Mouse (Mus musculus) C2C12 (cell line): Measurements from ENCODE around the gene Tom1.

ENCODE experiments used
- CEBPB ChIP-seq: IDR thresholded peaks from one replicate; pipeline ENCODE4 v1.6.1; 2011; ENCODE audit warnings: low read depth, mild to moderate bottlenecking, control low read depth, moderate library complexity
- CTCF ChIP-seq: IDR thresholded peaks from one replicate; pipeline ENCODE4 v1.5.1; 2011; ENCODE audit not compliant: control insufficient read depth, insufficient read depth, insufficient read length
- MAX ChIP-seq: IDR thresholded peaks from one replicate; pipeline ENCODE4 v1.6.1; 2011; ENCODE audit warnings: mild to moderate bottlenecking, control low read depth
- MYOD1 ChIP-seq: IDR thresholded peaks from one replicate; pipeline ENCODE4 v1.6.1; 2011; ENCODE audit warnings: low read depth; ENCODE audit not compliant: control insufficient read depth, insufficient read length
- USF1 ChIP-seq: IDR thresholded peaks from one replicate; pipeline ENCODE4 v1.6.1; 2011; ENCODE audit warnings: low read depth, mild to moderate bottlenecking, control low read depth, moderate library complexity

DNA sequence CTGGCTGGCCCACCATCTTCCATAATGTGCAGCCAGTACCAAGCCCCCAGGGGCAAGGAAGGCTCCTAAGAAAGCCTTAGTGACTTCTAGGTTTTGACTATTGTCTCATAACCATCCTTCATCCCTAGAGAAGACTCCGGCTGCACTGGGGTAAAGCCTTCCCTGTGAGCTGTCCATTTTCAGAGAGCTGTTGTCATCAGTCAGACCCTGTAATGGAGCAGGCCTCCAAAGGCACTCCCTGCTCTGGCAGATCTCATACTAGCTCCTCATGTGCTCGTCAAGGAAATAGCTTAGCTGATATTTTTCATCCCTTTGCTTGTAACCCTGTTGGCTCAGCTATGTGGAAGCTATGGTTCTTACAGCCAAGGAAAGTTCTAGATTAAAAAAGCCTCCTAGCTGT, 27.3 kb downstream of the Tom1 start:
- TF ChIP-seq CTCF (no peak), MAX (no peak), USF1 (no peak), MYOD1 (no peak), CEBPB (no peak)
